Mouse (Mus musculus): Measurements from ENCODE around the gene Tspan14.

Gene Tspan14

GRCm38 (mm10) chr14:40952301-40952700 is 14.3 kb downstream of the Tspan14 start:
- DNase-seq (ENCODE audit: low spot score): no peak

- no peak for DNase-seq (ENCODE audit: low spot score)
Measured at GRCm38 (mm10) chr14:40949730-40950614, 16.6 kb downstream of the Tspan14 start.

DNA sequence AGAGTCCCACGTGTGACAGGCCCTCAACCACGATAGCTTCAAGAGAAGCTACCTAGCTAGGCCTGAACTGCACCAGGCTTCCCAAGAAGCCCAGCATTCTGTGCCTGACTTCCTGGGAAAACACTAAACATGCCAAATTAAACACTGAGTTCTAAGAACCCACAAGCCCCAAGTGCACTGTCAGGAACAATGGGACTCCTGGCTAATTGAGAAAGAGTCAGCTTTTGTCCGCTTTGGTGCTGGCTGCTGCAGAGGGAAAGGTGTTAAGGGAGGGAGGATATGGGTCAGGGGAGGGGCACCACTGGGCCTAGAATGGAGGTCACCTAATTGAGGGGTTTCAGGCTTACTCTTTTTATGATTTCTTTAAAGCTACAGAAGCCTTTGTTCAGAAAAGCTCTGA is 17.6 kb downstream of the Tspan14 start:
- no peak for DNase-seq (ENCODE audit: low spot score)

GRCm38 (mm10) chr14:40948522-40948921 is 18.1 kb downstream of the Tspan14 start:
- no peak for DNase-seq (ENCODE audit: low spot score)

GRCm38 (mm10) chr14:40947431-40948394 is 18.9 kb downstream of the Tspan14 start:
- DNase-seq (ENCODE audit: low spot score): peak; percentile 70

DNA sequence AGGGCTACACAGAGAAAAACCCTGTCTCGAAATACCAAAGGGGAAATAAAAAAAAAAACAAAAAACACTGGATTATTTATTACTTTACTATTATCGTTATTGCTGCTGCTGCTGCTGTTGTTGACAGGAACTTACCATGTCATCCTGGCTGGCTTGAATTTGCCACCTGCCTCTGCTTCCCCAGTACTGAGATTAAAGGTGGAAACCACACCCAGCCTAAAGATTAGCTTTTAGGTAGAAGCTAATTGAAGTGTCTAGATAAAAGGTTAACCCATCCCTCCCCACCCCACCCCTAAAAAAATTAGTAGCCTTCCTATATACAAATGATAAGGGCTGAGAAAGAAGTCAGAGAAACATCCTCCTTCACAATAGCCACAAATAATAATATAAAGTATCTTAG is 22.8 kb downstream of the Tspan14 start:
- no peak for DNase-seq (ENCODE audit: low spot score)

GRCm38 (mm10) chr14:40942429-40942828 is 24.2 kb downstream of the Tspan14 start:
- DNase-seq (ENCODE audit: low spot score): no peak

DNA sequence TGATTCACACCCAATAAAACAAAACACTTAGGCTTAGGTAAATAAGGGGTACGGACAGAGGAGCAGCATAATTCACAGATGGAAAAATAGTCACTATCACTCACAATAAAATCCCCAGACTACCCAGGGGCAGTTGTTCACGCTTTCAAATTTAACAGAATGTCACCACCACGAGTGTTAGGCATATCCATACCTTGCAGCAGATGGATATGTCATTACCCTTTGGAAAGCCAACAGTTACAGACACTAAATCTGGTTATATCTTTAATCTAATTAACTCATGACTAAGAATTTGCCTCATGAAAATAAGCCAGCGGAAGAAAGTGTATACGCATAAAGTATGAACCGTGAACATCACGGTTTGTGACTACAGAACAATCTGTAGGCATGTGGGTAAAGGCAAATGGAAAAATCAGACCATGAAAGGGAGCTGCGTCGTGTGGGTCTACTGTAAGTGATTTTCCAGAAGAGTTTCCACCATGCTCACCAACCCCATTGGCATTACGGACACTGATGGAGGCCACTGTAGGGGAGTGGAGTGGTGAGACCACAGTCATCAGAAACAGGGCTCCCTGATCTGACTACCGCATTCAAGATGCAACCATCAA is 28.1 kb downstream of the Tspan14 start:
- DNase-seq (ENCODE audit: low spot score): no peak

GRCm38 (mm10) chr14:40937052-40937451 is 29.6 kb downstream of the Tspan14 start:
- no peak for DNase-seq (ENCODE audit: low spot score)

DNA sequence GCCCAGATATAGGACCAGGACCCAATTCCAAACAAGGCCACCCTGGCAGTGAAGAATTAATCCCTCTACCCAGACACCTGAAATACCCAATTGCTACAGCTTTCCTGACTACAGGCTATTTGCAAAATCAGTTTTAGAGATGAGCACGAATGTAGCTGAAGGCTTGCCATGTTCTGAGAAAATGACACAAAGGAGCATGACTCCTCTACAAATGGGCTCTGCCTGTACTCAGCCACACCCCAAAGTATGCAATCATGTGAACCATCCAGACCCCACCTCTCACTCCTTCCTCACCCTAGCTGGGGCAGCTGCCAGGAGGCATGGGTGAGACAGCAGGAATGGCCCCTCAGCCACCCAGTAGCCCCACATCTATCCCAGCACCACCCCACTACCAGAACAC is 31.1 kb downstream of the Tspan14 start:
- no peak for DNase-seq (ENCODE audit: low spot score)

DNA sequence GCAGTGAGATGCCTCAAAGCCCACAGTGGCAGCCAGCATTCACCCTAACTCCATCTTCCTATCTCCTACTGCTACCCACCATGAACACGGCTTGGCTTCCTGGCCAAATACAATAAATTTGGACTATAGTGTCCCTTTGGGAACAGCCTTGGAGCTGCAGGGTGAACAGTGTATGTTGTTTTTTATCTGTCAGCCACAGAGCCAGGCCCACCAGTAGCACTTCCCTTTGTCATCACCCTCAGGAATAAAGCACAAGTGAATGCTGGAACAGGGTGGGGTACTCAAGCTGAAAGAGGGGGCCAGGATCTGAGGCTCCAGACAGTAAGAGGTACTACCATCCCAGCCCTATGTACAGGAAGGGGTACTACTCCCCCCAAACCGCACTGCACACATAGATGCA is 31.6 kb downstream of the Tspan14 start:
- DNase-seq (ENCODE audit: low spot score): no peak

- no peak for DNase-seq (ENCODE audit: low spot score)
Measured at GRCm38 (mm10) chr14:40933328-40933727, 33.3 kb downstream of the Tspan14 start.

DNA sequence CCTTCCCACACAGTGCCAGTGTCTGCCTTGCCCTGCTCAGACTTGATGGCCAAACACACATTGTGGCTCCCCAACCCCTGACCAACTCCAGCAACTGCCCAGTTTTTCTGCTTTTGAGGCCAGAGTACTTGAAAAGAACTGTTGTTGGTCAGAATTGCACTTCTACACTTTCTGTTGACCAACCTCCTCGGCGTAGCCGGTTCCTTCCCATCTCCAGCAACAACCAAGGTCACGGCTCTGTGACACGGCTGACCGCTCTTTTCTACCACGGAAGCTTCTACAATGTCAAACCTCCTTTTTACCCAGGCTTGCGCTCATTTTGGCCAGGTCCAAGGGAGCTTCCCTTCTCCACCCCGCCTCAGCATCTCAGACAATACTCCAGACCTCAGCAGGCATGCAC is 34.4 kb downstream of the Tspan14 start:
- DNase-seq (ENCODE audit: low spot score): no peak

- DNase-seq (ENCODE audit: low spot score): no peak
Measured at GRCm38 (mm10) chr14:40931115-40931829, 35.3 kb downstream of the Tspan14 start.

GRCm38 (mm10) chr14:40929943-40930342 is 36.7 kb downstream of the Tspan14 start:
- no peak for DNase-seq (ENCODE audit: low spot score)

GRCm38 (mm10) chr14:40928897-40929296 is 37.7 kb downstream of the Tspan14 start:
- no peak for DNase-seq (ENCODE audit: low spot score)

GRCm38 (mm10) chr14:40927041-40927440 is 39.6 kb downstream of the Tspan14 start:
- no peak for DNase-seq (ENCODE audit: low spot score)

- DNase-seq (ENCODE audit: low spot score): no peak
Measured at GRCm38 (mm10) chr14:40924378-40925113, 42.1 kb downstream of the Tspan14 start.

DNA sequence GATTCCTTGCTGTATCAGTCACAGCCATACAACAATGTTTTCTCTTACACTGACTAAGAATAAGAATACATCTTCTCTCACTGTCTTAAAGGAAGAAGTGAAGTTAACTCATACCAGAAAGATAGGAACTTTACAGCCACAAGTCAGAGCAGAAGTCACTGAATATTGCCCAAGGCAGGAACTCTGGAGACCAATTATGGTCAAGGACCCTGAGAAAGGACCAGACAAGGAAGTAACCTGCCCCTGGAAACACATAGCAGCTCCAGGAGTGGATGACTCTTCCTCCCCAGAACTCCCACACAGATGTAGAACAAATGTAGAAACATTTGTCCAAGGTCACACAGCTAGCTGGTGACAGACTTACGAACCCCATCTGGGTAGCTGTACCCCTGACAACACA is 45.4 kb downstream of the Tspan14 start:
- no peak for DNase-seq (ENCODE audit: low spot score)

DNA sequence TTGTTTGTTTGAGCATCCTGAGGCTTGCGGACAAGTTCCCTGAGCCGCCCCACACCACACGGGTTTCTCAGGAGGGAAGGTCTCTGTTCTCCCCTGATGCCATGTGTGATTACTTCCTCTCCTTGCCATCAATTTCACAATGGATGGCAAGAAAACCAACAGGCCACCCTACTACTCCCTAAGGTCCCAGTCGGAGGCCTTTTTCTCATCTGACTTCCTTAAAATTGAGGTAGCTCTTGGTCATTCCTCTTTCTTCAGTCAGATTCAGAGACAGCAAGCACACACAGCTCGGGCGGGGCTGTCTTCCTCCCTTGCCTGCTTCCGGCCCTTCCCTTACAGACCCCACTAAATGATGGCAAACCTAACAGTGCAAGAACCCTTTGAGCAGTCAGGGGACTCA is 47.1 kb downstream of the Tspan14 start:
- no peak for DNase-seq (ENCODE audit: low spot score)

DNA sequence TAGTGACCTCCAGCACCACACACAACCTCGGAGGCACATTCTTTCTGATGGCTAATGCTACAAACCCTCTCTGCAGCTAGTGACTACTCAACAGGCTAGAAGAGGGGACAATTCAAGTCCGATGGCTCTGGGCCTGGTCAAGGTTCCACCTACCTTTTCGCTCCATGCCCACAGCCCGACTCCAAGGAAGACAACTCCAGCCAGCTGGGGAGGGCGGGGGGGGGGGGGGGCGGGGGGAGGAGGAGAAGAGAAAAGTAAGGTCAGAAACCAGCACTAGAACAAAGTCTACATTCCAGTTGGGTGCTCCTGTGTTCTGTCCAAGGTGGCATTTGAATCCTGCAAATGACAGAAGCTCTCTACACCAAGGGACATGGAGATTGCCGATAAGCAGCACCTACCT is 48.1 kb downstream of the Tspan14 start:
- no peak for DNase-seq (ENCODE audit: low spot score)
